Mouse (Mus musculus) spleen, adult 2 months (tissue): ENCODE data around the gene Pcnx2. TPM values are rescaled to one million over a fixed set of nuclear protein-coding genes. Genes with fewer than 3 reads are reported as not detected.

ENCODE experiments used
- DNase-seq, 2 experiments: peaks; one replicate each; pipeline versions ENCODE4 v3.0.0 to v3.0.0-alpha.2; 2012 to 2021; ENCODE audit warnings: low spot score in 2 of 2, low read depth in 1 of 2
- H3K27ac ChIP-seq: fragments of 200-500 bp; 2 replicates; pipeline ENCODE4 v1.5.1; 2012; ENCODE audit warnings: low read length, inconsistent platforms; ENCODE audit not compliant: insufficient read depth
- H3K27me3 ChIP-seq: fragments of 200-500 bp; 2 replicates; pipeline ENCODE4 v1.6.1; 2012; ENCODE audit warnings: mild to moderate bottlenecking, moderate library complexity, low read length, inconsistent platforms; ENCODE audit not compliant: control insufficient read depth, insufficient read depth
- H3K36me3 ChIP-seq: fragments of 200-500 bp; 2 replicates; pipeline ENCODE4 v1.6.1; 2012; ENCODE audit warnings: mild to moderate bottlenecking, low read length, inconsistent platforms; ENCODE audit not compliant: control insufficient read depth, insufficient read depth
- H3K4me1 ChIP-seq: fragments of 200-500 bp; 2 replicates; pipeline ENCODE4 v1.6.1; 2011; ENCODE audit warnings: inconsistent platforms; ENCODE audit not compliant: control insufficient read depth, insufficient read depth, insufficient read length
- H3K4me3 ChIP-seq: fragments of 200-500 bp; 2 replicates; pipeline ENCODE4 v1.5.1; 2011; ENCODE audit warnings: mild to moderate bottlenecking, inconsistent platforms; ENCODE audit not compliant: insufficient read depth, insufficient read length; ENCODE audit errors: extremely low read depth
- CTCF ChIP-seq: fragments of 200-500 bp; IDR thresholded peaks from 2 replicates; pipeline ENCODE4 v1.5.1; 2011; ENCODE audit warnings: mild to moderate bottlenecking, inconsistent platforms; ENCODE audit not compliant: insufficient read depth, insufficient read length, insufficient replicate concordance; ENCODE audit errors: extremely low read depth
- POLR2A ChIP-seq: fragments of 200-500 bp; IDR thresholded peaks from 2 replicates; pipeline ENCODE4 v1.6.1; 2011; ENCODE audit warnings: low read depth, low read length, inconsistent platforms
- whole genome bisulfite sequencing: fragments of 180-500 bp; shearing (Covaris S2); methylation state at CpG from one replicate; pipeline ENCODE4 v1.1.7; 2018; 5-methylcytosine and 5-hydroxymethylcytosine counted together
- polyA plus RNA-seq: library from polyadenylated mRNA; depleted of rRNA; stranded (reverse); fragments of >200 nt; gene quantifications from 2 replicates; pipeline ENCODE4 v1.2.3, GENCODE M21; 2012; rRNA removed

Gene Pcnx2
- polyA plus RNA-seq = 0.20 and 0.36 TPM in 2 replicates

DNA sequence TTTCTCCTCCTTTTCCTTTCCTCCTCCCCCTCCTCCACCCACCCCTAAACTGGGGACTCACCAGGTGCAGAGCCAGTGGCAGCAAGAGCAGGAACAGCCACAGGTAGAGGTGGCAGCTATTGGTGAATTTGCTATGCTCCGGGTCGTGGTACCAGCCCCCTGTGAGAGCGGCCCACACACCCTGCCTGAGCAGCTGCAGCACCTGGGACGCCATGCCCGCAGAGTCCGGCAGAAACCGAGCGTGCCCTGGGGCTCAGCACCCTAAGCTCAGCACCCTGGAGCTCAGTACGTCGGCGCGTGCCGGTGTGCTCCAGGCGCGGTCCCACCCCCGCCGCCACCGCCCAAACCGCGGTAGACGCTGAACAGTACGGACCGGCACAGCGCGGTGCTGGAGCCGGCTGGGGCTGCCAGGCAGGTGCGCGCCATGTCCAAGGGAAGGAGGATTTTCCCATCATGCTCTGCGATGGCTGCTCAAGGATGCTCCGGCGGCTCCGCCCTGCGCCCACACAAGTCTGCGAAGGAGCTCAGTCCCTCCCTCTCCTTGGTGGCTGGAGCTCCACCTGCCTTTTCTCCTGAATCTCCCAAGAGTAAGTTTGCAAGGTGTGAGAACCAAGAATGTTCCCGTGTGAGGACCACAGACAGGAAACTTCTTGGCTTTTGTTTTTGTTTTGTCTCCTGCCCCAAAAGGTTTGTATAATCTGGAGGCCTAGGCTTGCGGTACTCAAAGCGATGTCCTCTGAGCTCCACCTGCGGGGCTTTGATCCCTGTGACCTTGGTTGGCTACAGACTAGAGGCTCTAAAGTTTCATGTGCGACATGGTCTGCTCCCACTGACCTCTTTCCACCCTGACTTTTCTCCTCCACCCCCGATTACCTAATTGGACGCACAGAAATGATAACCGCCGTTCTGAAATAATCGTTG, at the start of gene Pcnx2:
Pcnx2 (minus strand) TSS at position 450 of the 921 bp plus-strand sequence.
- no peaks in the 10 kb centered on the region; the same call in 1 of the 2 replicates for H3K4me1 ChIP-seq
- H3K27ac ChIP-seq = no peak within 1 kb of the TSS
- no peak within 1 kb of the TSS for H3K4me3 ChIP-seq
- H3K36me3 ChIP-seq = no peaks in the 10 kb centered on the region
- 12% methylated on average over 44 of the region's 44 CpGs for WGBS
- H3K27me3 ChIP-seq = peaks cover 6% of the 10 kb centered on the region
- no peak for DNase-seq
- TF ChIP-seq POLR2A (no peak), CTCF (no peak)

GRCm38 (mm10) chr8:125944511-125944910, 46.4 kb upstream of the Pcnx2 start:
- 86% methylated on average over 4 of the region's 4 CpGs for WGBS
- H3K4me1 ChIP-seq = no peaks in the 10 kb centered on the region
- TF ChIP-seq POLR2A = no peak
- no peak for TF ChIP-seq CTCF
- no peaks in the 10 kb centered on the region for H3K27me3 ChIP-seq
- H3K36me3 ChIP-seq = no peaks in the 10 kb centered on the region
- no peak overlapping the region for H3K27ac ChIP-seq
- no peak overlapping the region for H3K4me3 ChIP-seq
- DNase-seq = no peak

DNA sequence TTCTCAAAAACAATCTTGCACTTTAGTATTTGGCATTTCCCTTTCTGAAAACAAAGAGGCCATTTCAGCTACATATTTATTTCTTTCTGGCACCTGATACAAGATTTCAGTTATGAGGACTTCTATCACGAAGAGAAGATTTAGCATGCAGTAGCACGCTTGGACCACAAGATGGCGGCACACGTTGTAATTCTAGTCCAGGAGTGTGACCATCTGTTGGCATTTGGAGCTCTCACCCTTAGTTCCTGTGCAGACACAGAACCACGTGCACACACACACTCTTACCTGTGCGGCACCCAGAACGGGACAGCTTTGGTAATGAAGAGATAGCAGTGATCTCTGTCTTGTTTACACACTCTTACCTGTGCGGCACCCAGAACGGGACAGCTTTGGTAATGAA, 37.5 kb upstream of the Pcnx2 start:
- Histone ChIP-seq H3K27ac (no peak overlapping the region), H3K4me1 (no peaks in the 10 kb centered on the region), H3K4me3 (no peak overlapping the region), H3K27me3 (no peaks in the 10 kb centered on the region), H3K36me3 (no peaks in the 10 kb centered on the region)
- TF ChIP-seq POLR2A = no peak
- peak; percentile 54; the same call in 1 of the 2 replicates for TF ChIP-seq CTCF
- DNase-seq = peak in 1 of 2 experiments; percentile 35
- WGBS = 40% methylated on average over 9 of the region's 9 CpGs

DNA sequence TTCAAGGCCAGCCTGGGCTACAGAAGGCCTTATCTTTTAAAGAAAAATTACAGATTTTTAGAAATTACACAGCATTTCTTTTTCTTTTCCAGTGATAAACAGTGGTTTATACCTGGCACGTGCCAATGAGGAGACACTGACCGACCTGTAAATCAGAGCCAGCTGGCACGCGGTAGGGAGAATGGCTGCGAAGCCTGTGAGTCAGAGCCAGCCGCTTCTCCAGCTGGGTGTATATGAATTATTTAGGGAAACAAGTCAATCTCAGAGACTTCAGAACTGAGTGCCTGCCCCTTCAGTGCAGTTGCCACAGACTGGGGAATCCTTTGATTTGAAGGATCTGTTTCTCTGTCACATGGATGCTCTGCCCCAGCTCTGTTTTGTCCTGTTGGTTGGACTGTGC, 33.7 kb upstream of the Pcnx2 start:
- TF ChIP-seq CTCF = no peak
- no peak for TF ChIP-seq POLR2A
- no peak for DNase-seq
- H3K27ac ChIP-seq = no peak overlapping the region
- no peak overlapping the region for H3K4me3 ChIP-seq
- no peaks in the 10 kb centered on the region for H3K27me3 ChIP-seq
- 94% methylated on average over 6 of the region's 6 CpGs for WGBS
- no peaks in the 10 kb centered on the region for H3K36me3 ChIP-seq
- H3K4me1 ChIP-seq = no peaks in the 10 kb centered on the region

GRCm38 (mm10) chr8:125930276-125931046, 32.3 kb upstream of the Pcnx2 start:
- no peak for DNase-seq
- TF ChIP-seq POLR2A (no peak), CTCF (no peak)
- Histone ChIP-seq H3K4me1 (no peaks in the 10 kb centered on the region), H3K27me3 (no peaks in the 10 kb centered on the region), H3K36me3 (no peaks in the 10 kb centered on the region), H3K4me3 (no peak overlapping the region), H3K27ac (no peak overlapping the region)
- 87% methylated on average over 11 of the region's 11 CpGs for WGBS

GRCm38 (mm10) chr8:125926636-125927035, 28.5 kb upstream of the Pcnx2 start:
- no peak for TF ChIP-seq POLR2A
- no peak for TF ChIP-seq CTCF
- Histone ChIP-seq H3K4me3 (no peak overlapping the region), H3K4me1 (no peaks in the 10 kb centered on the region), H3K27me3 (no peaks in the 10 kb centered on the region), H3K27ac (no peak overlapping the region), H3K36me3 (no peaks in the 10 kb centered on the region)
- 81% methylated on average over 4 of the region's 4 CpGs for WGBS
- no peak for DNase-seq

- no peaks in the 10 kb centered on the region for H3K36me3 ChIP-seq
- no peak overlapping the region for H3K4me3 ChIP-seq
- H3K4me1 ChIP-seq = no peaks in the 10 kb centered on the region
- H3K27me3 ChIP-seq = no peaks in the 10 kb centered on the region
- TF ChIP-seq POLR2A (no peak), CTCF (no peak)
- 89% methylated on average over 3 of the region's 3 CpGs for WGBS
- H3K27ac ChIP-seq = no peak overlapping the region
- no peak for DNase-seq
Observed at GRCm38 (mm10) chr8:125922333-125922732, 24.2 kb upstream of the Pcnx2 start.
